Mouse (Mus musculus) heart, embryonic 16.5 days (tissue): ENCODE measurements around the gene Cyfip2. TPM values are rescaled to one million over a fixed set of nuclear protein-coding genes. Genes with fewer than 3 reads are reported as not detected.
A peak's percentile ranks its signal among the peaks of the same experiment; 100 is the strongest.

Experiments used
- ATAC-seq: fragments of 200-750 bp; cut with Nextera tagmentation; replicated peaks from 2 replicates; pipeline ENCODE4 v1.8.0; 2017; ENCODE audit warnings: moderate number of reproducible peaks; ENCODE audit not compliant: insufficient read depth, low FRiP score; ENCODE audit errors: extremely low read depth
- H3K27ac ChIP-seq: fragments of 300-500 bp; sonication (generic); 2 replicates; pipeline ENCODE4 v1.5.1; 2014; ENCODE audit warnings: mild to moderate bottlenecking, low read length, control low read depth, moderate library complexity
- H3K27me3 ChIP-seq: fragments of 300-500 bp; sonication (generic); 2 replicates; pipeline ENCODE4 v1.6.1; 2014; ENCODE audit warnings: low read length, mixed read lengths; ENCODE audit not compliant: control insufficient read depth, insufficient read depth
- H3K36me3 ChIP-seq: fragments of 300-500 bp; sonication (generic); 2 replicates; pipeline ENCODE4 v1.6.1; 2014; ENCODE audit not compliant: control insufficient read depth, insufficient read depth
- H3K4me1 ChIP-seq: fragments of 300-500 bp; sonication (generic); 2 replicates; pipeline ENCODE4 v1.6.1; 2014; ENCODE audit warnings: low read length, mixed read lengths; ENCODE audit not compliant: control insufficient read depth, insufficient read depth
- H3K4me2 ChIP-seq: fragments of 300-500 bp; sonication (generic); 2 replicates; pipeline ENCODE4 v1.6.1; 2014; ENCODE audit warnings: low read depth, mild to moderate bottlenecking, control low read depth, low read length
- H3K4me3 ChIP-seq: fragments of 300-500 bp; sonication (generic); 2 replicates; pipeline ENCODE4 v1.5.1; 2014; ENCODE audit warnings: mild to moderate bottlenecking, control low read depth, low read length
- H3K9ac ChIP-seq: fragments of 300-500 bp; sonication (generic); 2 replicates; pipeline ENCODE4 v1.6.1; 2014; ENCODE audit warnings: low read length, control low read depth
- H3K9me3 ChIP-seq: fragments of 300-500 bp; sonication (generic); replicated peaks from 2 replicates; pipeline ENCODE4 v1.6.1; 2016; ENCODE audit warnings: low read length; ENCODE audit not compliant: control insufficient read depth
- whole genome bisulfite sequencing: fragments of 180-500 bp; shearing (Covaris S2); extraction: QIAGEN DNeasy Blood & Tissue Kit; methylation state at CpG from one replicate; pipeline ENCODE4 v1.1.7; 2014; 5-methylcytosine and 5-hydroxymethylcytosine counted together
- polyA plus RNA-seq: library from polyadenylated mRNA; unstranded; fragments of >200 nt; fragmentation: Nextera tagmentation; extraction: Ambion mirVana; gene quantifications from 2 replicates; pipeline ENCODE4 v1.2.1, GENCODE M21; 2015

The Cyfip2 gene
- polyA plus RNA-seq, 1 experiment from 2014 or later: 14.8 TPM

DNA sequence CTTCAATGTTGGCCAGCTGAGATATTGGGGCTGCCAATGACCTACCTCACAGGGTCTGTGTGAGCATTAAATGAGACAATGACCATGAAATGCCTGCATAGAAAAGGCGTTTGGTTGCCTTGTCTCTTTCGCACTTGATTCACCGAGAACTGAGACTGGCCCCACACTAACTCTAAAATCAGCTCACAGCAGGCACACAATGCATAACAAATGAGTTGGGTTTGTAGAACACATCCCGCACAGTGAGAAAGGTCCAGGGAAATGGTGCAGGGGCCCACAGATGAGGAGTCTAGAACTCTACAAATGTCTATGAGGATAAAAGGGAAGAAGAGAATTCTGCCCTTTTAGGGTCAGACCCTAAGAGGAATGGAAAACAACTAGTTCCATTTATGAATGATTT is 23.6 kb downstream of the Cyfip2 start:
- Histone ChIP-seq H3K9ac (no peak overlapping the region), H3K9me3 (no peaks in the 10 kb centered on the region), H3K4me1 (0 out of 2 replicates have a peak, but pooled peaks cover 2% of the 10 kb centered on the region), H3K4me3 (no peak overlapping the region), H3K27me3 (no peaks in the 10 kb centered on the region), H3K27ac (no peak overlapping the region), H3K36me3 (no peaks in the 10 kb centered on the region), H3K4me2 (no peak overlapping the region)
- ATAC-seq: no peak
- WGBS: 89% methylated on average over 4 of the region's 4 CpGs

DNA sequence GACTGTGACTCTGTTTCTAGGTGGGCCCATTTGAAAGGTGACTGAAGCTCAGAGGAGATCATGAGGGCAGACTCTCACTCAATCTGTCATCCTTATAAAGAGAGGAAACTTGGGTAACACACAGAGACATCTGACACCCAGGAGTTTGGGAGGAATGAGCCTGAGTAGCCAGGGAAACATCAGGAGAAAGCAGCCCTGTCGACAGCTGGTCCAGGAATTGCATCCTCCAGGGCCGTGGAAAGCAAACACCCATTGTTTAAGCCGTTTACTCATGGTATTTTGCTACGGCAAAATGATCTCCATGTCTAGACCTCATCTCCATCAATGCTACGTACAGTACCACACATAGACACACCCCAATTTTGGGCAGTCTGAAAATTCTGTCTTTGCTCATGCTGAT is 24.6 kb downstream of the Cyfip2 start:
- H3K4me1 ChIP-seq: 0 out of 2 replicates have a peak, but pooled peaks cover 2% of the 10 kb centered on the region
- 43% methylated on average over 5 of the region's 5 CpGs for WGBS
- ATAC-seq: no peak
- H3K4me2 ChIP-seq: no peak overlapping the region
- no peaks in the 10 kb centered on the region for H3K36me3 ChIP-seq
- H3K9me3 ChIP-seq: no peaks in the 10 kb centered on the region
- H3K27me3 ChIP-seq: no peaks in the 10 kb centered on the region
- no peak overlapping the region for H3K27ac ChIP-seq
- no peak overlapping the region for H3K9ac ChIP-seq
- no peak overlapping the region for H3K4me3 ChIP-seq

DNA sequence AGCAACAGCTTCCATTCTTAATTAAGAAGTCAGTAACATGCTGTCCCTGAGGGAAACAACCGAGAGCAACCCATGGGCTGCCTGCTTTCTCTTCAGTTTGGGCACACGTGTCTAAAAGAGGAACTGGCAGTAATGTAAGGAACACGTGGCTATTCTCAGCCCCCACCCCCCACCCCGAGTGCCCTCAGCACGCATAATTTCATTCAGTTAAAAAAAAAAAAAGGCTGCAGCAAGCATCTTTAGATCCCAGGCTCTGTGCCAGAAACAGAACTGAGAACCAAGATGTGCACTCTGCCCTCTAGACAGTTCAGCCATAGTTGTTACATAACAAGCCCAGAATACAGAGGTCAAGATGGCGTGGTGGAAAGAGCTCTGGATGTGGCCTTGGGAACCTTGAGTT is 25.9 kb downstream of the Cyfip2 start:
- Histone ChIP-seq H3K27ac (0 out of 2 replicates have a peak overlapping the region, but pooled peaks have one; percentile 11), H3K9ac (no peak overlapping the region), H3K27me3 (no peaks in the 10 kb centered on the region), H3K9me3 (no peaks in the 10 kb centered on the region), H3K4me1 (0 out of 2 replicates have a peak, but pooled peaks cover 2% of the 10 kb centered on the region), H3K4me2 (no peak overlapping the region), H3K4me3 (no peak overlapping the region), H3K36me3 (no peaks in the 10 kb centered on the region)
- no peak for ATAC-seq
- 37% methylated on average over 6 of the region's 6 CpGs for WGBS

DNA sequence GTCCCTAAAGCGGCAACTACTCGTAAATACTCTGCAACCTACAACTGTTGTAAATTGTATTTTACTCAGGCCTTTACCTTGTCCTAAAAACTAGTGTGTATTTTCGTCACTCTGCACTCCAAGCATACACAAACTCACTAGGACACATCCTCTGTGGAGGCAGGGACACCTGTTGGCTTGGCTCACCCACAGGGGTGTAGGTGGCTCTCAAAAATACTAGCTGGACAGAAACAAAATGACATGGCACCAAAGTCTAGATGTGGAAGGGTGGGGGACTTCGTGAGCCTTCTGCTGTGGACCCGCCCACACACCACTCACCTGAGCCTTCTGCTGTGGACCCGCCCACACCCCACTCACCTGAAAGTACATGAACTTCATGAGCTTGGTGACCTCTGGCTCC is 28.9 kb downstream of the Cyfip2 start:
- Histone ChIP-seq H3K27me3 (no peaks in the 10 kb centered on the region), H3K4me2 (no peak overlapping the region), H3K36me3 (no peaks in the 10 kb centered on the region), H3K9me3 (no peaks in the 10 kb centered on the region), H3K9ac (no peak overlapping the region), H3K4me1 (0 out of 2 replicates have a peak, but pooled peaks cover 2% of the 10 kb centered on the region), H3K27ac (no peak overlapping the region), H3K4me3 (no peak overlapping the region)
- no peak for ATAC-seq
- WGBS: 90% methylated on average over 6 of the region's 6 CpGs

DNA sequence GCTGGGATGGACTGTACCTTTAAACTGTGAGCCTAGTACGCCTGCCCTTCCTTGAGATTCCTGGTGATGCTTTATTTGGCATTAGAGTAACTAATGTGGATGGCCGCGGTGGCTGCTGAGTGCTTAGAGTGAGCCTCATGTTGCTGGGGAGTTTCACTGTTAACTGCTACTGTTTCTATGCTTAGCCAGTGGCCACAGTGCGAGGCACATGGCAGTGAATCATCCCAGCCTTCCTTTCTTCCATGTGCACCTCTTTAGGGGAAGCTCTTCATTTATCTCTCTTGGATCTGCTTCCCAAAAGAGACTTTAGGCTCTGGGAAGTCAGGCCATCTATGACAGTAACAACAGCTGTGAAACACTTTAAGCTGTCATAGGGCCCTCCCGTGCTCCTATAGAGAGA is 30.0 kb downstream of the Cyfip2 start:
- no peak for ATAC-seq
- Histone ChIP-seq H3K9ac (no peak overlapping the region), H3K27me3 (no peaks in the 10 kb centered on the region), H3K27ac (no peak overlapping the region), H3K9me3 (no peaks in the 10 kb centered on the region), H3K4me3 (no peak overlapping the region), H3K36me3 (no peaks in the 10 kb centered on the region), H3K4me1 (0 out of 2 replicates have a peak, but pooled peaks cover 2% of the 10 kb centered on the region), H3K4me2 (no peak overlapping the region)
- 81% methylated on average over 5 of the region's 5 CpGs for WGBS

DNA sequence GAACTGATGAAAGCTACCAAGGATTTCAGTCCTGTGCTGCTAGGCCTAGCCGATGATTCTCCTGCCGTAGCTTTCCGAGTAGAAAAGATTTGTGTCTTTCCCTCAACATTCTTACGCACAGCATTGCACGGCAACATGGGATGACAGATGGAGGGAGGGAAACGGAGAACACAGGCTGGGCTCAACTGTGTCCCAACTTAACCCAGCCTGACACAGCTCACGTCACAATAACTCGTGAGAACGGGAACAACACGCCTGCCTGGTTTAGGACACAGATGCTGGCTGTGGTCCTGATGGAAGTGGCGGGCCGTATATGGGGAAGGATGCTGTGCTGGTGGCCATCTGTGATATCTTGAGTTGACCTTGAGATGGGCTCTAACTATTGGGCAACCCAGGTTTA is 34.0 kb downstream of the Cyfip2 start:
- no peaks in the 10 kb centered on the region for H3K4me1 ChIP-seq
- 92% methylated on average over 12 of the region's 12 CpGs for WGBS
- no peak overlapping the region for H3K4me2 ChIP-seq
- no peaks in the 10 kb centered on the region for H3K9me3 ChIP-seq
- no peak overlapping the region for H3K4me3 ChIP-seq
- H3K36me3 ChIP-seq: no peaks in the 10 kb centered on the region
- no peak overlapping the region for H3K9ac ChIP-seq
- no peaks in the 10 kb centered on the region for H3K27me3 ChIP-seq
- no peak overlapping the region for H3K27ac ChIP-seq
- ATAC-seq: no peak

DNA sequence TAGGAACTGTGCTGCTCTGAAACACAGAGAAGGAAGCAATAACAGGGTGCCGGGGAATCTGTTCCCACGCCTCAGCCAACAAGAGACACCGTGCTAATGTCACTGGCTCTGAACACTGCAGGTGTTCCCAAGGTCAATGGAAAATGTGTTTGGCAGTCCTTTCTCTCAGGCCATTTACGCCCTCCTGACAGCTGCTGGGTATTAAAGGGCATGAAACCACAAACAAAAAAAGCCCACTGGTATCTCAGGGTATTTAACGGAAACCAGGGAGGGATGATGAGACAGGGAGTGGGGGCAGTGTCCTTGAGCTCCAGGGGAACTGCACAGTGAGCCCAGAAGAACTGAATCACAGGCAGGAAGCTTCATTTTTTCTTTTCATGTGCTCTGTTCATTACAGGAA is 34.5 kb downstream of the Cyfip2 start:
- no peak for ATAC-seq
- WGBS: 62% methylated on average over 5 of the region's 5 CpGs
- no peak overlapping the region for H3K9ac ChIP-seq

DNA sequence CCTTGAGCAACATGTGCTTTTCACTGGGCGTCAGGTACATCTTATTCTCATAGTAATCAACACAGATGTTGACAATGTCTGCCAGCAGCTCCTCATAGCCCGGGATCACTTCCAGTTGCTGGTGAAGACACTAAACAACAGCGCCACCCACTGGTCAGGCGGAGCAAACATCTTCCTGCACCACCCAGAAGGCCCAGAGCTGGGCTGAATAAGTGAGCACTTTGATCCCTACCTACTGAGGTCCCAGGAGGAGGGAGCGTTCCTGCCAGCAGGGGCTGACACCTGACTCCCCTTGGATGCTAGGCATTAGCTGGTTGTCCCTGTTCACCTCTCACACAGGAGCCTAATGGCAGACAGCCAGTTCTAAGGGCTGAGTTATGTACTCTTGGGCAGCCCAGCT is 35.9 kb downstream of the Cyfip2 start:
- Histone ChIP-seq H3K4me1 (no peaks in the 10 kb centered on the region), H3K4me3 (no peak overlapping the region), H3K27me3 (no peaks in the 10 kb centered on the region), H3K27ac (no peak overlapping the region), H3K9me3 (no peaks in the 10 kb centered on the region), H3K9ac (no peak overlapping the region), H3K4me2 (no peak overlapping the region), H3K36me3 (no peaks in the 10 kb centered on the region)
- 42% methylated on average over 5 of the region's 5 CpGs for WGBS
- no peak for ATAC-seq

More for the DNA sequence above, 34.5 kb downstream of the Cyfip2 start:
- no peaks in the 10 kb centered on the region for H3K4me1 ChIP-seq
- no peak overlapping the region for H3K27ac ChIP-seq
- no peaks in the 10 kb centered on the region for H3K36me3 ChIP-seq
- no peak overlapping the region for H3K4me3 ChIP-seq
- no peaks in the 10 kb centered on the region for H3K9me3 ChIP-seq
- no peaks in the 10 kb centered on the region for H3K27me3 ChIP-seq
- no peak overlapping the region for H3K4me2 ChIP-seq

DNA sequence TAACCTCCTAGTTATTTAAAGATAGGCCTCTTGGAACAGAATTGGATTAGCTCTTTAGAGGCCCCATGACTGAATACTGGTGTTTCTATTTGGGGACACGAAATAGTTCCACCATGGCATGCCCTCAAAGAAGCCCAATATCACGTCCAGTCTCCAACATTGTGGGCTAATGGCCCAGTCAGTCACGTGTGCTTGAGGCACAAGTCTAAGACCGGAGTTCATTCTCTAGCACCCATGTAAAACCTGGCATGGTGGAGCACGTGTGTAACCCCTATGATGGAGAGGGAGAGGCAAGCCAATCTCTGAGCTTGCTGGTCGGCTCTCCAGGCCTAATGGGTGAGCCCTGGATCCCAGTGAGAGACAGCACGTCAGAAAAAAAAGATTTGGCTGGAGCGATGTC is 36.5 kb downstream of the Cyfip2 start:
- Histone ChIP-seq H3K4me3 (no peak overlapping the region), H3K4me2 (no peak overlapping the region), H3K4me1 (no peaks in the 10 kb centered on the region), H3K9ac (no peak overlapping the region), H3K36me3 (no peaks in the 10 kb centered on the region), H3K27me3 (no peaks in the 10 kb centered on the region), H3K9me3 (no peaks in the 10 kb centered on the region), H3K27ac (no peak overlapping the region)
- no peak for ATAC-seq
- 78% methylated on average over 8 of the region's 8 CpGs for whole genome bisulfite sequencing

DNA sequence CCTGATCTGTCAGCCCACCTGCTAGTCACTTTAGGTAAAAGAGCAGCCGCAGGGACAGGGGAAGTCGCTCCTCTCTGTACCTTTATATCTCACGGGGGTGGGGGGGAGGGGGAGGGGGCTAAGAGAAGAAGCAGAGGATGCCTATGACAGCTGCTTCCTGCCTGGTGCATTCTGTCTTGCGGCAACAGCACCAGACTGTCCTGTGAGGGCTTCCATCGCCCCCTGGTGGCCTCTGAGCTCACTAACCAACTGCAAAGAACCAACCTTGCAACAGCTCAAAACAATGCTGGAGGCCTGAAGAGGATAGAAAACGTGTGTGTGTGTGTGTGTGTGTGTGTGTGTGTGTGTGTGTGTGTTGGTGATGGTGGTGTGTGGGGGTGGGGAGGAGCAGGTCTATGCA is 37.4 kb downstream of the Cyfip2 start:
- Histone ChIP-seq H3K36me3 (no peaks in the 10 kb centered on the region), H3K27ac (no peak overlapping the region), H3K9me3 (no peaks in the 10 kb centered on the region), H3K4me1 (no peaks in the 10 kb centered on the region), H3K4me2 (no peak overlapping the region), H3K4me3 (no peak overlapping the region), H3K9ac (no peak overlapping the region), H3K27me3 (no peaks in the 10 kb centered on the region)
- ATAC-seq: peak; percentile 82
- WGBS: 1% methylated on average over 6 of the region's 6 CpGs
